ENCODE assay signal across 8 mouse cellular contexts in genomic region chr4:149611376-149612044, GRCm38 (mm10). TPM values are rescaled to one million over a fixed set of nuclear protein-coding genes. Genes with fewer than 3 reads are reported as not detected.
DNase-seq lines count a peak whose midpoint lies in the region; ATAC-seq and TF ChIP-seq lines count a peak whose summit lies in the region.
"Had no signal": no experiment of that assay in that cellular context is flagged by ENCODE, and none has a peak within 500 bp of the region (broad histone marks: within the 10 kb centered on the region; RNA-seq: fewer than 3 reads in every experiment).

No protein-coding gene starts in this region.

- no peak overlapping the region for H3K9ac ChIP-seq in kidney, embryonic 16.5 days (replicated peaks; ENCODE audit: low read length)
- no peak overlapping the region for H3K9ac ChIP-seq in stomach, postnatal 0 days (ENCODE audit: low read length)
- H3K9ac ChIP-seq: limb, embryonic 15.5 days had no signal

- peaks cover 6% of the 10 kb centered on the region; the same call in 1 of the 2 replicates for H3K36me3 ChIP-seq in kidney, embryonic 16.5 days (ENCODE audit: insufficient read depth, low read length)
- no peaks in the 10 kb centered on the region for H3K36me3 ChIP-seq in C2C12 (ENCODE audit: control insufficient read depth, insufficient read depth)
- no peaks in the 10 kb centered on the region for H3K36me3 ChIP-seq in stomach, postnatal 0 days (ENCODE audit: control insufficient read depth, insufficient read depth, low read length)

- H3K4me2 ChIP-seq in kidney, embryonic 16.5 days (replicated peaks; ENCODE audit: low read depth, low read length) = no peak overlapping the region
- H3K4me2 ChIP-seq in stomach, postnatal 0 days (replicated peaks; ENCODE audit: low read depth) = no peak overlapping the region
- H3K4me2 ChIP-seq: limb, embryonic 15.5 days had no signal

- H3K4me1 ChIP-seq in kidney, embryonic 16.5 days (ENCODE audit: insufficient read depth, low read length) = peaks cover 12% of the 10 kb centered on the region
- peaks cover 22% of the 10 kb centered on the region for H3K4me1 ChIP-seq in cerebellum, adult 2 months (ENCODE audit: control insufficient read depth, insufficient read depth, low read length)
- H3K4me1 ChIP-seq in stomach, postnatal 0 days (replicated peaks; ENCODE audit: control insufficient read depth, insufficient read depth) = 0 out of 2 replicates have a peak, but pooled peaks cover 3% of the 10 kb centered on the region

- H3ac ChIP-seq in C2C12 (ENCODE audit: control insufficient read depth, insufficient read length, low read depth) = no peak overlapping the region

- no peaks in the 10 kb centered on the region for H3K27me3 ChIP-seq in kidney, embryonic 16.5 days (ENCODE audit: insufficient read depth, low read length)
- H3K27me3 ChIP-seq in C2C12 (ENCODE audit: control insufficient read depth, insufficient read depth, insufficient read length) = no peaks in the 10 kb centered on the region
- no peaks in the 10 kb centered on the region for H3K27me3 ChIP-seq in cerebellum, adult 2 months (ENCODE audit: control insufficient read depth, insufficient read depth, low read length)
- no peaks in the 10 kb centered on the region for H3K27me3 ChIP-seq in stomach, postnatal 0 days (ENCODE audit: control insufficient read depth, insufficient read depth, low read length)
- H3K27me3 ChIP-seq: limb, embryonic 15.5 days had no signal

- peak; percentile 58 for DNase-seq in kidney, adult 18-20 months
- DNase-seq in 3T3-L1 (ENCODE audit: low read depth, low spot score) = peak; percentile 74
- DNase-seq in cerebellum, adult 2 months = peak in 1 of 2 experiments; percentile 64
- peak; percentile 55 for DNase-seq in kidney, postnatal 14 days
- peak; percentile 60 for DNase-seq in stomach, postnatal 0 days (ENCODE audit: low spot score)

- ATAC-seq in kidney, embryonic 16.5 days (ENCODE audit: low FRiP score, low TSS enrichment) = no peak
- no peak for ATAC-seq in stomach, postnatal 0 days (ENCODE audit: low FRiP score, low TSS enrichment)

- WGBS in kidney, embryonic 16.5 days = 49% methylated on average over 10 of the region's 10 CpGs
- WGBS in cerebellum, adult 2 months = 50% methylated on average over 10 of the region's 10 CpGs
- 47% methylated on average over 10 of the region's 10 CpGs for WGBS in stomach, postnatal 0 days

- peak; percentile 56 for TF ChIP-seq CTCF in C2C12 (IDR thresholded peaks at IDR 0.05; ENCODE audit: control insufficient read depth, insufficient read depth, insufficient read length)
- peak; percentile 83 for TF ChIP-seq CTCF in cerebellum, adult 2 months (IDR thresholded peaks at IDR 0.05; ENCODE audit: borderline replicate concordance, insufficient read depth, low read depth, low read length)
- peak; percentile 94 for TF ChIP-seq CTCF in stomach, postnatal 0 days (IDR thresholded peaks at IDR 0.05; ENCODE audit: low read depth)

- peaks cover 12% of the 10 kb centered on the region for H3K79me2 ChIP-seq in C2C12 (ENCODE audit: control insufficient read depth, insufficient read depth)

- H3K27ac ChIP-seq in kidney, embryonic 16.5 days (ENCODE audit: low read length) = no peak overlapping the region
- H3K27ac ChIP-seq in cerebellum, adult 2 months (ENCODE audit: insufficient read depth, low read length) = no peak overlapping the region
- H3K27ac ChIP-seq in stomach, postnatal 0 days (replicated peaks) = no peak overlapping the region
- H3K27ac ChIP-seq: limb, embryonic 15.5 days had no signal

- H3K79me3 ChIP-seq in C2C12 (ENCODE audit: low read depth) = no peaks in the 10 kb centered on the region

- H3K4me3 ChIP-seq in kidney, embryonic 16.5 days (ENCODE audit: low read length) = no peak overlapping the region
- no peak overlapping the region for H3K4me3 ChIP-seq in C2C12 (ENCODE audit: insufficient read depth, poor library complexity, severe bottlenecking)
- H3K4me3 ChIP-seq in cerebellum, adult 2 months (replicated peaks; ENCODE audit: insufficient read depth, low read depth, low read length) = no peak overlapping the region
- H3K4me3 ChIP-seq in stomach, postnatal 0 days (ENCODE audit: low read depth, low read length) = no peak overlapping the region
- H3K4me3 ChIP-seq: limb, embryonic 15.5 days had no signal

- no peak for TF ChIP-seq POLR2A in cerebellum, adult 2 months (IDR thresholded peaks at IDR 0.05; ENCODE audit: borderline replicate concordance, insufficient read depth, low read length)

- H3K9me3 ChIP-seq in kidney, embryonic 16.5 days (ENCODE audit: low read length) = peaks cover 5% of the 10 kb centered on the region
- H3K9me3 ChIP-seq in stomach, postnatal 0 days (ENCODE audit: control insufficient read depth, low read length) = no peaks in the 10 kb centered on the region
- H3K9me3 ChIP-seq: limb, embryonic 15.5 days had no signal

- no peak for TF ChIP-seq EP300 in stomach, postnatal 0 days (optimal IDR thresholded peaks at IDR 0.05)

TF ChIP-seq in C2C12, 6 proteins besides CTCF, POLR2A, EP300 and RAD21:
- TF ChIP-seq MAX (IDR thresholded peaks at IDR 0.05) (no peak), MYOG (IDR thresholded peaks at IDR 0.05; ENCODE audit: control insufficient read depth, extremely low read depth, insufficient read length) (no peak), USF1 (IDR thresholded peaks at IDR 0.05; ENCODE audit: low read depth) (no peak), MYOD1 (IDR thresholded peaks at IDR 0.05; ENCODE audit: control insufficient read depth, insufficient read length, low read depth) (no peak), FOSL1 (IDR thresholded peaks at IDR 0.05; ENCODE audit: insufficient read depth, low read length, poor library complexity, severe bottlenecking) (no peak), CEBPB (IDR thresholded peaks at IDR 0.05; ENCODE audit: low read depth) (no peak)
TF ChIP-seq in C2C12: peak in this region for 0.

RNA-seq across cellular contexts. Expression of gene Clstn1, which starts 25.2 kb away (rescaled TPM):
- 13.3 and 14.1 TPM in 2 replicates for polyA plus RNA-seq in kidney, embryonic 16.5 days (2015; fragmentation: Nextera tagmentation; extraction: Ambion mirVana)
- polyA plus RNA-seq in C2C12 (2012; fragmentation: generic; extraction: Trizol) = 45.3 TPM
- polyA plus RNA-seq in cerebellum, adult 2 months (2012; rRNA removed) = 301 and 324 TPM in 2 replicates
- 28.6 and 30.5 TPM in 2 replicates for polyA plus RNA-seq in stomach, postnatal 0 days (2015; fragmentation: Nextera tagmentation; extraction: Ambion mirVana)
